Mouse (Mus musculus): ENCODE data around the gene Socs1.

GRCm38 (mm10) chr16:10828461-10828805 lies 43.1 kb upstream of the Socs1 start:
- TF ChIP-seq CTCF (IDR thresholded peaks at IDR 0.05; ENCODE audit: control insufficient read depth, insufficient read depth, low read length) (no peak), POLR2A (IDR thresholded peaks at IDR 0.05; ENCODE audit: borderline replicate concordance, control insufficient read depth, low read depth, low read length) (no peak)

All from bone marrow, adult 2 months (tissue).